Mouse (Mus musculus): ENCODE data around the gene Tgfb3.

GRCm38 (mm10) chr12:86085873-86086272, 7.0 kb upstream of the Tgfb3 start:
- TF ChIP-seq CTCF (IDR thresholded peaks at IDR 0.05; ENCODE audit: borderline replicate concordance, insufficient read depth, low read length) (no peak), POLR2A (IDR thresholded peaks at IDR 0.05; ENCODE audit: low read depth, low read length) (no peak)
